Mouse (Mus musculus): ENCODE results near the gene Helz. TPM values are rescaled to one million over a fixed set of nuclear protein-coding genes. Genes with fewer than 3 reads are reported as not detected.

Helz gene
- polyA plus RNA-seq, 2 experiments: 15.9 to 21.6 TPM

DNA sequence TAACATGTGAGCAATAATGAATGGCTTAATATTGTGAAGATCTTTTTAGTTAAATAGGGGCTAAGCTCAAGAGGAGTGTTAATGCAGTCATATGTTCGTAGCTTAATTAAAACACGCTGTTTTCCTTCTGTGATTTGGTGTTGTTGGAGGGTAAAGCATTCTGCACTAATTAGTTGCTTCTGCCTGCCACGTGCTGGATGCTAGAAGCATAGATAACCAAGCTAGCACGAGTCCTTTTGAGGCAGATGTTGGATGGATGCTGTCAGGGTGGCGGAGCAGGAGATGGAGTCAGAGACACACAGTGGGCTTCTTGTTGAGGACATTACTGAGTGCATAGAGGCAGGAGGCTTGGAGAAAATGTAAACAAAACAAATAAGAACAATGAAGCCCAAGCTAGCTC is 109.4 kb downstream of the Helz start:
- WGBS: 68% methylated on average over 5 of the region's 5 CpGs
- no peak overlapping the region for H3K27ac ChIP-seq (replicated peaks; ENCODE audit: low read depth, low read length)
- peaks cover 65% of the 10 kb centered on the region for H3K36me3 ChIP-seq (ENCODE audit: control insufficient read depth, insufficient read depth, low read length)
- H3K9me3 ChIP-seq (ENCODE audit: control insufficient read depth, low read length): no peaks in the 10 kb centered on the region
- H3K4me3 ChIP-seq (replicated peaks; ENCODE audit: low read length): no peak overlapping the region
- TF ChIP-seq POLR2A (IDR thresholded peaks at IDR 0.05; ENCODE audit: borderline replicate concordance, extremely low read depth, insufficient read depth, insufficient read length): no peak
- no peaks in the 10 kb centered on the region for H3K27me3 ChIP-seq (ENCODE audit: control insufficient read depth, insufficient read depth, low read length)
- no peak overlapping the region for H3K9ac ChIP-seq (ENCODE audit: low read depth, low read length, severe bottlenecking)
- DNase-seq (ENCODE audit: low spot score) (no peak), ATAC-seq (ENCODE audit: low FRiP score, low read depth) (no peak)
- no peak overlapping the region for H3K4me2 ChIP-seq (replicated peaks; ENCODE audit: low read depth, low read length, severe bottlenecking)
- H3K4me1 ChIP-seq (ENCODE audit: control insufficient read depth, insufficient read depth, low read length): no peaks in the 10 kb centered on the region

DNA sequence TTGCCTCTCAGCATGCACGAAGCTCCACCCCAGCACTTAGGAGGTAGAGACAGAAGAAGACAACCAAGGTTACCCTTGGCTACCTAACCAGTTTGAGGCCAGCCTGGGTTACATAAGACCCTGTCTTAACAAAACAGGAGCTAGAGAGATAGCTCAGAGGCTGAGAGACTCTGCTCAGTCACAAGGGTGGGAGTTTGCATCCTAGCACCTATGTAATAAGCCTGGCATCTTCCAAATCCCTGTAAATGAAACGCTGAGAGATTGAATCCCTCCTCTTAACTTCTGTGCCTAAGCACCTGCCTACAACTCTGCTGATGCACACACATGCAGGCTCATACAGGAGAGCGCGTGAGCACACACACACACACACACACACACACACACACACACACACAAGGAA is 112.7 kb downstream of the Helz start:
- Histone ChIP-seq H3K4me3 (replicated peaks; ENCODE audit: low read length) (no peak overlapping the region), H3K4me1 (ENCODE audit: control insufficient read depth, insufficient read depth, low read length) (no peaks in the 10 kb centered on the region), H3K9ac (ENCODE audit: low read depth, low read length, severe bottlenecking) (no peak overlapping the region), H3K27ac (replicated peaks; ENCODE audit: low read depth, low read length) (no peak overlapping the region), H3K4me2 (replicated peaks; ENCODE audit: low read depth, low read length, severe bottlenecking) (no peak overlapping the region), H3K9me3 (ENCODE audit: control insufficient read depth, low read length) (no peaks in the 10 kb centered on the region), H3K27me3 (ENCODE audit: control insufficient read depth, insufficient read depth, low read length) (no peaks in the 10 kb centered on the region), H3K36me3 (ENCODE audit: control insufficient read depth, insufficient read depth, low read length) (peaks cover 81% of the 10 kb centered on the region)
- DNase-seq (ENCODE audit: low spot score) (no peak), ATAC-seq (ENCODE audit: low FRiP score, low read depth) (no peak)
- no peak for TF ChIP-seq POLR2A (IDR thresholded peaks at IDR 0.05; ENCODE audit: borderline replicate concordance, extremely low read depth, insufficient read depth, insufficient read length)
- 95% methylated on average over 4 of the region's 4 CpGs for WGBS

- no peak overlapping the region for H3K9ac ChIP-seq (ENCODE audit: low read depth, low read length, severe bottlenecking)
- H3K4me1 ChIP-seq (ENCODE audit: control insufficient read depth, insufficient read depth, low read length): no peaks in the 10 kb centered on the region
- peaks cover 82% of the 10 kb centered on the region for H3K36me3 ChIP-seq (ENCODE audit: control insufficient read depth, insufficient read depth, low read length)
- H3K4me3 ChIP-seq (replicated peaks; ENCODE audit: low read length): no peak overlapping the region
- TF ChIP-seq POLR2A (IDR thresholded peaks at IDR 0.05; ENCODE audit: borderline replicate concordance, extremely low read depth, insufficient read depth, insufficient read length): no peak
- H3K9me3 ChIP-seq (ENCODE audit: control insufficient read depth, low read length): no peaks in the 10 kb centered on the region
- WGBS: 84% methylated on average over 5 of the region's 5 CpGs
- no peak overlapping the region for H3K27ac ChIP-seq (replicated peaks; ENCODE audit: low read depth, low read length)
- no peak for ATAC-seq (ENCODE audit: low FRiP score, low read depth)
- no peak for DNase-seq (ENCODE audit: low spot score)
- no peak overlapping the region for H3K4me2 ChIP-seq (replicated peaks; ENCODE audit: low read depth, low read length, severe bottlenecking)
- no peaks in the 10 kb centered on the region for H3K27me3 ChIP-seq (ENCODE audit: control insufficient read depth, insufficient read depth, low read length)
Observed at GRCm38 (mm10) chr11:107662666-107663065, 114.9 kb downstream of the Helz start.

GRCm38 (mm10) chr11:107667542-107667941 is 119.8 kb downstream of the Helz start:
- Histone ChIP-seq H3K4me1 (ENCODE audit: control insufficient read depth, insufficient read depth, low read length) (no peaks in the 10 kb centered on the region), H3K4me2 (replicated peaks; ENCODE audit: low read depth, low read length, severe bottlenecking) (no peak overlapping the region), H3K36me3 (ENCODE audit: control insufficient read depth, insufficient read depth, low read length) (peaks cover 90% of the 10 kb centered on the region), H3K9ac (ENCODE audit: low read depth, low read length, severe bottlenecking) (no peak overlapping the region), H3K27me3 (ENCODE audit: control insufficient read depth, insufficient read depth, low read length) (no peaks in the 10 kb centered on the region), H3K27ac (replicated peaks; ENCODE audit: low read depth, low read length) (no peak overlapping the region), H3K4me3 (replicated peaks; ENCODE audit: low read length) (no peak overlapping the region), H3K9me3 (ENCODE audit: control insufficient read depth, low read length) (no peaks in the 10 kb centered on the region)
- no peak for DNase-seq (ENCODE audit: low spot score)
- WGBS: 77% methylated on average over 2 of the region's 2 CpGs
- TF ChIP-seq POLR2A (IDR thresholded peaks at IDR 0.05; ENCODE audit: borderline replicate concordance, extremely low read depth, insufficient read depth, insufficient read length): no peak
- no peak for ATAC-seq (ENCODE audit: low FRiP score, low read depth)

DNA sequence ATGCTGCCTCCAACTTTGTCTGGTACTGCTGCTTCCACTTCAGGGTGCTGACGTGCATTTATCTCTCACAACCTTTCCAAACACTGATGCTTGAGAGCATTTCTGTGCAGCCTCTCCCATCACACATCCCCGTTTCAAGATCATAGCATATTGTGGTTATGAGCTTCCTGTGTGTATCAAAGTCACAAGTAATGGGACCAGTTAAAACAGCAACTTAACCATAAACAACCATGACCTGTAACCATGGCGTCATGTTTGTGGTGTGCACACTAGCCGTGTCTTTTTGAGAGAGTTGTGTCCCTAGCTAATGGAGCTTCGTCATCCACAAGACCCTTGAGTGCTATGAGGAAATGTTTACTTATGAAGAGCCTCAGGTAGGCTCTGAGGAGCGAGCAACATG is 120.5 kb downstream of the Helz start:
- no peak overlapping the region for H3K9ac ChIP-seq (ENCODE audit: low read depth, low read length, severe bottlenecking)
- no peak overlapping the region for H3K4me2 ChIP-seq (replicated peaks; ENCODE audit: low read depth, low read length, severe bottlenecking)
- H3K27ac ChIP-seq (replicated peaks; ENCODE audit: low read depth, low read length): no peak overlapping the region
- WGBS: 88% methylated on average over 6 of the region's 6 CpGs
- H3K27me3 ChIP-seq (ENCODE audit: control insufficient read depth, insufficient read depth, low read length): no peaks in the 10 kb centered on the region
- TF ChIP-seq POLR2A (IDR thresholded peaks at IDR 0.05; ENCODE audit: borderline replicate concordance, extremely low read depth, insufficient read depth, insufficient read length): no peak
- H3K4me3 ChIP-seq (replicated peaks; ENCODE audit: low read length): no peak overlapping the region
- no peak for ATAC-seq (ENCODE audit: low FRiP score, low read depth)
- no peaks in the 10 kb centered on the region for H3K9me3 ChIP-seq (ENCODE audit: control insufficient read depth, low read length)
- H3K36me3 ChIP-seq (ENCODE audit: control insufficient read depth, insufficient read depth, low read length): peaks cover 93% of the 10 kb centered on the region
- no peaks in the 10 kb centered on the region for H3K4me1 ChIP-seq (ENCODE audit: control insufficient read depth, insufficient read depth, low read length)
- no peak for DNase-seq (ENCODE audit: low spot score)

- no peaks in the 10 kb centered on the region for H3K27me3 ChIP-seq (ENCODE audit: control insufficient read depth, insufficient read depth, low read length)
- peak; percentile 34; the same call in 1 of the 2 replicates for ATAC-seq (ENCODE audit: low FRiP score, low read depth)
- no peak for TF ChIP-seq POLR2A (IDR thresholded peaks at IDR 0.05; ENCODE audit: borderline replicate concordance, extremely low read depth, insufficient read depth, insufficient read length)
- H3K9ac ChIP-seq (ENCODE audit: low read depth, low read length, severe bottlenecking): no peak overlapping the region
- H3K4me1 ChIP-seq (ENCODE audit: control insufficient read depth, insufficient read depth, low read length): no peaks in the 10 kb centered on the region
- 60% methylated on average over 4 of the region's 4 CpGs for WGBS
- peak; percentile 67 for DNase-seq (ENCODE audit: low spot score)
- no peak overlapping the region for H3K4me2 ChIP-seq (replicated peaks; ENCODE audit: low read depth, low read length, severe bottlenecking)
- peaks cover 93% of the 10 kb centered on the region for H3K36me3 ChIP-seq (ENCODE audit: control insufficient read depth, insufficient read depth, low read length)
- H3K9me3 ChIP-seq (ENCODE audit: control insufficient read depth, low read length): no peaks in the 10 kb centered on the region
- H3K27ac ChIP-seq (replicated peaks; ENCODE audit: low read depth, low read length): no peak overlapping the region
- no peak overlapping the region for H3K4me3 ChIP-seq (replicated peaks; ENCODE audit: low read length)
Observed at GRCm38 (mm10) chr11:107668977-107669376, 121.2 kb downstream of the Helz start.
